Mouse (Mus musculus) lung, postnatal 14 days (tissue): Measurements from ENCODE around the gene Irs1.

ENCODE experiments used
- DNase-seq: peaks from one replicate; pipeline ENCODE4 v3.0.0; 2021

Irs1 gene

GRCm38 (mm10) chr1:82291151-82291797 is at the start of gene Irs1:
Gene Irs1 (minus strand): TSS chr1:82291416.
- DNase-seq, result peak; percentile 85

GRCm38 (mm10) chr1:82334506-82334905 is 43.3 kb upstream of the Irs1 start:
- no peak for DNase-seq

- no peak for DNase-seq
These were observed 38.7 kb upstream of the Irs1 start for GRCm38 (mm10) chr1:82329954-82330247.

GRCm38 (mm10) chr1:82329237-82329953 is 38.2 kb upstream of the Irs1 start:
- no peak for DNase-seq

- no peak for DNase-seq
These were observed 37.0 kb upstream of the Irs1 start for GRCm38 (mm10) chr1:82328033-82328775.

GRCm38 (mm10) chr1:82326120-82326519 is 34.9 kb upstream of the Irs1 start:
- DNase-seq, result no peak

GRCm38 (mm10) chr1:82324131-82324785 is 33.0 kb upstream of the Irs1 start:
- no peak for DNase-seq

GRCm38 (mm10) chr1:82321441-82321840 is 30.2 kb upstream of the Irs1 start:
- DNase-seq, result no peak

- DNase-seq, result no peak
These were observed 29.6 kb upstream of the Irs1 start for GRCm38 (mm10) chr1:82320864-82321263.

- no peak for DNase-seq
These were observed 29.2 kb upstream of the Irs1 start for GRCm38 (mm10) chr1:82320456-82320855.

- DNase-seq, result peak; percentile 41
These were observed 25.5 kb upstream of the Irs1 start for GRCm38 (mm10) chr1:82316746-82317126.

GRCm38 (mm10) chr1:82316111-82316745 is 25.0 kb upstream of the Irs1 start, which contains the start of gene Rhbdd1:
Gene Rhbdd1 (plus strand): TSS chr1:82316452.
- peak; percentile 98 for DNase-seq

- DNase-seq, result no peak
These were observed 13.3 kb upstream of the Irs1 start for GRCm38 (mm10) chr1:82304483-82304882.

GRCm38 (mm10) chr1:82298586-82298985 is 7.4 kb upstream of the Irs1 start:
- DNase-seq, result no peak

GRCm38 (mm10) chr1:82294102-82294501 is 2.9 kb upstream of the Irs1 start:
- DNase-seq, result peak; percentile 52

- peak; percentile 58 for DNase-seq
These were observed 1.6 kb upstream of the Irs1 start for GRCm38 (mm10) chr1:82292771-82293170.

- DNase-seq, result no peak
These were observed 905 bp upstream of the Irs1 start for GRCm38 (mm10) chr1:82291930-82292712.

- peak; percentile 84 for DNase-seq
These were observed 479 bp downstream of the Irs1 start for GRCm38 (mm10) chr1:82290723-82291150.

GRCm38 (mm10) chr1:82289990-82290681 is 1.1 kb downstream of the Irs1 start:
- peak; percentile 55 for DNase-seq

- DNase-seq, result peak; percentile 33
These were observed 1.9 kb downstream of the Irs1 start for GRCm38 (mm10) chr1:82289116-82289989.
